Mouse (Mus musculus): Measurements from ENCODE around the gene Cep83. TPM values are rescaled to one million over a fixed set of nuclear protein-coding genes. Genes with fewer than 3 reads are reported as not detected.

The Cep83 gene
- 25.1 to 30.8 TPM (median 26.3 TPM) in 4 replicates for total RNA-seq (2023)

DNA sequence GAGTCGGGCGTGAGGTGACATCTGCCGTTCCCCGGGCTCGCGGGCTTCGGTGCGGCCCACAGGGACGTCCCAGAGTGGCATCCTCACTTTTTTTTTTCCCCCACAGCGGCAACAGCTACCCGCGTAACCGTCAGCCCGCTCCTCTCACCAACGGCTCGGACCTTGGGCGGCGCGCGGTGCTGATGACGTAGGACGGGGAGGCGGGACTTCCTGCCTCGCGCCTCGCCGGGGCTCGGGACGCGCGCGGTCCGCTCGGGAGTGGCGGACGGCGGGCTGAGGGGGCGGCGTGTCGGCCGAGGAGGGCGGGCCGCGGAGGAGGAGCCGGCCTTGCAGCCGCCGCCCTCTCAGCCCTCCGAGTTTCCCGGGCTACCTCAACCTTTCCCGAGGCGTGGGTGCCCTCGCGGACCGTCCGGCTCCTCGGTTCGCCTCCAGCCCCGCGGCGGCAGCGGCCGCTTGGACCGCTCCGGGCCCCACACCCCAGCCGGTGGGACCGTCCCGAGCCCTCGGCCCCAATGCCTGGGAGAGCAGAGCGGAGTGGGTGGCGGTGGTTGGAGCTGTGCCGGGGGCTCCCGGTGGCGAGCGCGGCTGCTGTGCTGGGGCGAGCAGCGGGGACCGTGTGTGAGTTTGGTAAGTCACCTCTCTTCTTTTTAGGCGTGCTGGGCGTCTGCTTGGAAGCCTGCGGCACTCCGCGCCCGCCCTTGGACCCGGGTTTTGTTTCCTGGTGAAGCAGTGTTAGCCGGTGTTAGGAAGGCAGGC is at the start of gene Cep83:
TSS of gene Cep83 (plus strand) at position 235 of the 756 bp plus-strand sequence.

